Mouse (Mus musculus): ENCODE data around the gene Igsf8.

Igsf8 gene

GRCm38 (mm10) chr1:172302851-172303250 is 41.4 kb downstream of the Igsf8 start:
- DNase-seq (ENCODE audit: low read depth, low spot score), result no peak

- no peak for DNase-seq (ENCODE audit: low read depth, low spot score)
Measured at GRCm38 (mm10) chr1:172304443-172304842, 43.0 kb downstream of the Igsf8 start.

GRCm38 (mm10) chr1:172305153-172305552 is 43.7 kb downstream of the Igsf8 start:
- no peak for DNase-seq (ENCODE audit: low read depth, low spot score)

GRCm38 (mm10) chr1:172305635-172306034 is 44.2 kb downstream of the Igsf8 start:
- DNase-seq (ENCODE audit: low read depth, low spot score), result peak; percentile 56

- DNase-seq (ENCODE audit: low read depth, low spot score), result no peak
Measured at GRCm38 (mm10) chr1:172306196-172306595, 44.8 kb downstream of the Igsf8 start.

GRCm38 (mm10) chr1:172306885-172307284 is 45.4 kb downstream of the Igsf8 start:
- no peak for DNase-seq (ENCODE audit: low read depth, low spot score)

GRCm38 (mm10) chr1:172307936-172308335 is 46.5 kb downstream of the Igsf8 start:
- no peak for DNase-seq (ENCODE audit: low read depth, low spot score)

GRCm38 (mm10) chr1:172308409-172308808 is 47.0 kb downstream of the Igsf8 start:
- no peak for DNase-seq (ENCODE audit: low read depth, low spot score)

GRCm38 (mm10) chr1:172309699-172310398 is 48.4 kb downstream of the Igsf8 start:
- peak; percentile 98 for DNase-seq (ENCODE audit: low read depth, low spot score)

- DNase-seq (ENCODE audit: low read depth, low spot score), result peak; percentile 99
Measured at GRCm38 (mm10) chr1:172311248-172311906, 49.9 kb downstream of the Igsf8 start.

GRCm38 (mm10) chr1:172311921-172312767 is 50.7 kb downstream of the Igsf8 start:
- DNase-seq (ENCODE audit: low read depth, low spot score), result peak; percentile 91

- DNase-seq (ENCODE audit: low read depth, low spot score), result no peak
Measured at GRCm38 (mm10) chr1:172312768-172313561, 51.5 kb downstream of the Igsf8 start.

- no peak for DNase-seq (ENCODE audit: low read depth, low spot score)
Measured at GRCm38 (mm10) chr1:172313613-172314411, 52.4 kb downstream of the Igsf8 start.

- DNase-seq (ENCODE audit: low read depth, low spot score), result no peak
Measured at GRCm38 (mm10) chr1:172314911-172315310, 53.5 kb downstream of the Igsf8 start.

- no peak for DNase-seq (ENCODE audit: low read depth, low spot score)
Measured at GRCm38 (mm10) chr1:172317431-172317830, 56.0 kb downstream of the Igsf8 start.

- DNase-seq (ENCODE audit: low read depth, low spot score), result no peak
Measured at GRCm38 (mm10) chr1:172317946-172318345, 56.5 kb downstream of the Igsf8 start.

GRCm38 (mm10) chr1:172318424-172319035 is 57.1 kb downstream of the Igsf8 start:
- no peak for DNase-seq (ENCODE audit: low read depth, low spot score)

GRCm38 (mm10) chr1:172319346-172319745 is 57.9 kb downstream of the Igsf8 start:
- no peak for DNase-seq (ENCODE audit: low read depth, low spot score)

- DNase-seq (ENCODE audit: low read depth, low spot score), result no peak
Measured at GRCm38 (mm10) chr1:172319921-172320411, 58.5 kb downstream of the Igsf8 start.

GRCm38 (mm10) chr1:172322725-172323124 is 61.3 kb downstream of the Igsf8 start:
- no peak for DNase-seq (ENCODE audit: low read depth, low spot score)

Measured in R1 (cell line).